ENCODE assay signal across 7 mouse cellular contexts in genomic region chr14:45690520-45691246, GRCm38 (mm10). TPM values are rescaled to one million over a fixed set of nuclear protein-coding genes. Genes with fewer than 3 reads are reported as not detected.
A peak's percentile ranks its signal among the peaks of the same experiment; 100 is the strongest.
DNase-seq lines count a peak whose midpoint lies in the region; ATAC-seq lines count a peak whose summit lies in the region.

No protein-coding gene starts in this region.

- H3K9ac ChIP-seq in intestine, embryonic 14.5 days (ENCODE audit: low read length): peak overlapping the region; percentile 46

- H3K4me1 ChIP-seq in intestine, embryonic 14.5 days (replicated peaks; ENCODE audit: control insufficient read depth, insufficient read depth, low read length): no peaks in the 10 kb centered on the region

- H3K36me3 ChIP-seq in intestine, embryonic 14.5 days (ENCODE audit: control insufficient read depth, insufficient read depth, low read length): no peaks in the 10 kb centered on the region

- peak; percentile 35 to 38 for DNase-seq in adrenal gland, adult 18-20 months (ENCODE audit: low spot score in 2 of 2)
- peak; percentile 66 for DNase-seq in embryo, embryonic 10 days (ENCODE audit: low spot score)
- DNase-seq in gastrocnemius, postnatal 25 days: peak; percentile 9
- peak; percentile 83 for DNase-seq in intestine, embryonic 14.5 days (ENCODE audit: low spot score)
- peak; percentile 38 to 66 for DNase-seq in left cerebral cortex, postnatal 14 days (ENCODE audit: low spot score in 2 of 2)
- DNase-seq in right cerebral cortex, postnatal 36 days (ENCODE audit: low spot score in 2 of 2): peak; percentile 22

- H3K4me2 ChIP-seq in intestine, embryonic 14.5 days (ENCODE audit: low read length): peak overlapping the region; percentile 55

- intact Hi-C loops in left cerebral cortex, postnatal 14 days (cut with DNase I): loop anchor here (2.0 to 10.0 kb wide), 4 partner anchors 33 to 268 kb away; partner anchors contain the start of gene Ddhd1

- no peak overlapping the region for H3K27ac ChIP-seq in intestine, embryonic 14.5 days (ENCODE audit: low read depth)

- ATAC-seq in intestine, embryonic 14.5 days (replicated peaks; ENCODE audit: low FRiP score, low TSS enrichment, low read depth): peak; percentile 87
- ATAC-seq in megakaryocyte-erythroid progenitor cell, adult 5-6 weeks (replicated peaks; ENCODE audit: low FRiP score, low TSS enrichment, poor library complexity, severe bottlenecking): peak; percentile 69

- H3K27me3 ChIP-seq in intestine, embryonic 14.5 days (replicated peaks; ENCODE audit: control insufficient read depth, insufficient read depth, low read length): no peaks in the 10 kb centered on the region

- H3K9me3 ChIP-seq in intestine, embryonic 14.5 days (ENCODE audit: control insufficient read depth, low read length): no peaks in the 10 kb centered on the region

- peak overlapping the region; percentile 54 for H3K4me3 ChIP-seq in intestine, embryonic 14.5 days (ENCODE audit: low read depth, low read length)

- 3% methylated on average over 16 of the region's 16 CpGs for WGBS in intestine, embryonic 14.5 days

RNA-seq across cellular contexts. Expression of gene Ddhd1, which starts 32.7 kb away (rescaled TPM):
- total RNA-seq in adrenal gland, adult 18-20 months (2021): 10 to 100 TPM; 17.9 to 19.4 TPM
- total RNA-seq in gastrocnemius, postnatal 25 days (2021): 1 to 10 TPM; 3.0 to 4.5 TPM
- polyA plus RNA-seq in intestine, embryonic 14.5 days (2014; fragmentation: Nextera tagmentation; extraction: Ambion mirVana): 13.0 and 13.1 TPM in 2 replicates
- 10 to 100 TPM; 73.9 to 75.6 TPM for total RNA-seq in left cerebral cortex, postnatal 14 days (2021)
- 25.5 and 26.4 TPM in 2 replicates for total RNA-seq in megakaryocyte-erythroid progenitor cell, adult 5-6 weeks (2014; fragmentation: Nextera tagmentation)
- 18.2 and 42.8 TPM in 2 replicates for total RNA-seq in megakaryocyte-erythroid progenitor cell, adult 5-6 weeks (2017)

Comparison
In these comparisons a context has a peak if more than half of its experiments do, and no peak if none do; other contexts are left out.
1. DNase-seq: peak in every context shown above with its lines; median percentile 83 in intestine, embryonic 14.5 days; 66 in embryo, embryonic 10 days; 52 in left cerebral cortex, postnatal 14 days; 36 in adrenal gland, adult 18-20 months; 22 in right cerebral cortex, postnatal 36 days; 9 in gastrocnemius, postnatal 25 days.